Mouse (Mus musculus) T-helper 1 cell (primary cell): ENCODE data around the gene Ttll3.

Source experiments
- in situ Hi-C: fragments of 300-600 bp; cut with MboI, MseI; formaldehyde crosslinking; loops from one replicate; pipeline ENCODE4 v1.15.1; 2025; ENCODE audit warnings: high pct_unique_total_duplicates

Gene Ttll3

GRCm38 (mm10) chr6:113458635-113459034, 69.6 kb downstream of the Ttll3 start:
- in situ Hi-C loops, result no loop called here

- in situ Hi-C loops, result no loop called here
These were observed 75.0 kb downstream of the Ttll3 start for GRCm38 (mm10) chr6:113464040-113464439.
